Mouse (Mus musculus): ENCODE data around the gene Abca17.

The Abca17 gene

GRCm38 (mm10) chr17:24350926-24351759, at the start of gene Abca17:
TSS of gene Abca17 (minus strand) at chr17:24351068.
- peak; percentile 41 for DNase-seq

DNA sequence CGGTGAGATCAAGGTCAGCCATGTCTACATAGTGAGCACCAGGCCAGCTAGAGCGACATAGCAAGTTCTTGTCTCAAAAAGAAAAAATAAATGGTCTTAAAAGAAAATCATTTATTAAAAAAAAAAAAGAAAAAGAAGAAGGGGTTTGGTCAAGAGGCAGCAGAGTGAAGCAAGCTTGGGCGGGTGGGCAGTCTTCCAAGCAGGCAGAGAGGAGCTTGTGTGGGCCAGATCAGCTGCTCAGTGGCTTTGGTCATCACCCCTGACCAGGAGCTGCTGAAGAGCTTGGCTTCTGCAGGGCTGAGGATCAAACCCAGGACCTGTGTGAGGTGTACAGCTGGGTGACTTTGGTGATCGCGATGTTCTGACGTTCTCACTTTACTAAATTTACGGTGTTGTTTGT, 43.6 kb upstream of the Abca17 start:
- no peak for DNase-seq

DNA sequence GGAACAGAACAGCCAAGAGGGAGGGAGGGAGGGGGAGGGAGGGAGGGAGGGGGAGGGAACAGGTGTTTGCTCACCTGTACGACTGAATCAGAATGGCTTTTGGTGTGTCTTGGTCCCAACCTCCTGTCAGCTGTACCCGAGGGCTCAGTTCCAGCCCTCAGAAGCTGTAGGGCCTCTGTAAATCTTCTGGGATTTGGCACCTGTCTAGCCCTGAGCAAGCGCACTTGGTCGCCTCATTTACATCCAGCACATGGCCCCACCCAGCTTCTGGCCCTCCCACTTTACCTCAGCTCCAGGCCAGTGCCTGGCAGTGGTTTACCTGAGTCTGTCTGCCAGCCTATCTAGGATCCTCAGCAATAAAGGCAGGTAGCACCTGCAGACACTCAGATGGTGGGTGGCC, 42.7 kb upstream of the Abca17 start:
- no peak for DNase-seq

DNA sequence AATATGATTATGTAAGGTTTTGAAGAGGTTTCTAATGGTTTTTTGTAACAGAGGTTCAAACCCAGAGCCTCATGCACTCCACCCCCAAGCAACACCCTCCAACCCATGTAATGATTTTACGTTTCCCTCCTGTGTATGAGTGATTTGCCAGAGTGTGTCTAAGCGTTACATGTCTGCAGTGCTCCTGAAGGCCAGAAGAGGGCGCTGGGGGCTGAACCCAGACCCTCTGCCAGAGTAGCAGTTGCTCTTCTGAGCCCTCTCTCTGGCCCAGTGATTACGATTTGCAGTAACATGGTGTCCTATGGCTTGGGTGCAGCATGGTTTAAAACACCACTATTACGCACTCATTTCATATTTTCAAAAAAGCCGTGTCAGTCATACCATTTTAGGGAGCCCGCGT, 40.3 kb upstream of the Abca17 start:
- DNase-seq = no peak

DNA sequence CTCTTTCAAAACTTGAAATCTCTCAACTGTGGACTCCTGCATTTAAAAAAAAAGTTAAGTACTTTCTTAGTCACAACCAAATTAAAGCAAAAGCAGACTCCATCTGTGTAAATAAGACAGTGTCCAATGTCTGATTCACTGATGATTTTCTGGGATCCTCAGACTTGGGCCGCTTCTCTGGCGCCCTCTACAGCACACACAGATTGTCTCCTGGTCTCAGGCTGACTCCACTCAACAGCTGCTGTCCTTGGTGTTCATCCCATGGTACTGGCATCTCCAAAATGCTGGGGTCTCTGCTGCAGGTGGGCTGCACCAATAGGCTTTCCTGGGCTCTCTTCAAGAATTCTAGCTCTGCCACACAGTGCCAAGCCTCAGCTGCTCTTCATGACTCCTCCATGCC, 39.0 kb upstream of the Abca17 start:
- DNase-seq = peak; percentile 41

- DNase-seq = no peak
Measured at GRCm38 (mm10) chr17:24388711-24389110, 37.8 kb upstream of the Abca17 start.

- DNase-seq = no peak
Measured at GRCm38 (mm10) chr17:24383789-24384188, 32.9 kb upstream of the Abca17 start.

DNA sequence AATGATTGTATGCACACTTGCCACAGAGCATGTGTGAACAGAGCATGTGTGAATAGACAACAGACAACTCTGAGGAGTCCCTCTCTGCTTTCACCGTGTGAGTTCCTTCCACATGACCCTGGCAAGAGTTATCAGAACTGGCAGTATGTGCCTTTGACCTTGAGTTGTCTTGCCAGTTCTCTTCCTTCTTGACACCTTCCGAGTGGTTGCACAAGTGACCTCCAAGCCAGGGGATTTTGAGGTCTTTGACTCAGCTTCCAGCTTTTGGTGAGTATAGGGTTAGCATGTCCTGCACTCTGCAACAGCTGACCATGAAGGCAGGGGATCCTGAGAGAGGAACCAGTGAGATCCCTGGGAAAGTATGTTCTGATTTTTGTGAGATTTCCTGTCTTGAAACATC, 27.6 kb upstream of the Abca17 start:
- DNase-seq = no peak

GRCm38 (mm10) chr17:24375886-24376285, 25.0 kb upstream of the Abca17 start:
- DNase-seq = no peak

- no peak for DNase-seq
Measured at GRCm38 (mm10) chr17:24375094-24375712, 24.3 kb upstream of the Abca17 start.

- DNase-seq = no peak
Measured at GRCm38 (mm10) chr17:24365863-24366262, 15.0 kb upstream of the Abca17 start.

DNA sequence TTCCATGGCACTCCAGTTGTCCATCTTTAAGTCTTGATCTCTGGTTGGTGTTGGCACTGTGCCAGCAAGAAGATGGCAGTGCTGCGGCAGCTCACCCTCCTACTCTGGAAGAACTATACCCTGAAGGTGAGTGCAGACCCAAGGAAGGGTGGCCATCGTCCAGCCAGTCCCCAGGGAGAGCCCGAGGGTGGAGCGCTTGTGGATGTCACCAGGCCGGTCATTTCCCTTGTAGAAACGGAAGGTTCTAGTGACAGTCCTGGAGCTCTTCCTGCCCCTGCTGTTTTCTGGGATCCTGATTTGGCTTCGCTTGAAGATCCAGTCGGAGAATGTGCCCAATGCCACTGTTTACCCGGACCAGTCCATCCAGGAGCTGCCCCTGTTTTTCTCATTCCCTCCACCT, 13.6 kb upstream of the Abca17 start:
- DNase-seq = peak; percentile 42

GRCm38 (mm10) chr17:24362527-24362926, 11.7 kb upstream of the Abca17 start:
- no peak for DNase-seq

DNA sequence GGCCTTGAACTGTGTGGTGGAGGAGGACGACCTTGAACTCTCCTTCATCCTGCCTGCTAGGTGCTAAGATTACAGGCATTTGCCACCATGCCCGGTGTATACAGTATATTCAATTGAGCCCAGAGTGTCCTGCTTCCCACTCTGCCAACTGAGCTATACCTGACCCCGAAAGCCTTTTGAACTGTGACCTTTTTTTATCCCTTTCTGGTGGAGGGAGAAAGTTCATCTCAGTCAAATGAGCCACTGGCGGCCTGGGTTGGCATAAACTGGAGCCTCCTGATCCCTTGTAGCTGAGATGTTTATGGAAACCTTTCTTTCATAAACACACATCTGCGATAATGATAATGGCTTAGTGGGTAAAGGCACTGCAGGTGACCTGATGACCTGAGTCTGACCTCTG, 10.4 kb upstream of the Abca17 start:
- DNase-seq = no peak

- DNase-seq = no peak
Measured at GRCm38 (mm10) chr17:24360841-24361240, 10.0 kb upstream of the Abca17 start.

GRCm38 (mm10) chr17:24359903-24360302, 9.0 kb upstream of the Abca17 start:
- DNase-seq = no peak

DNA sequence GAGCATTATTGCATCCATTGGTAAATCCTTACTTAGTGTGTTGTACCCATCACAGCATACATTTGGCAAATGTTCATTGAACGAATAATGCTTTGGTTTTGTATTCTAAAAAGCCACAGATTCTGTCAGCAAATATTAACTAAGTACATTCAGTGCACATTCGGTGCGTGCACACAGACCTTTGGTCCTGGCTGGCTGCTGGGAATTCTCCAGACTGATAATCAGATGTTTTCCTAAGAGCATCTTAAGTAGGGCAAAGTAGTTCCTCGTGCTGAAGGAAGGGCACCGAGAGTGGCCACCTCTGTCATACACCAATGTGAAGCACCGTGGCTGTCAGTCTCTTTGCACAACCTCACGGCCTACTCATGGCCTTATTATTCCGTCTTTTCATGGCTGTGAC, 8.1 kb upstream of the Abca17 start:
- no peak for DNase-seq

GRCm38 (mm10) chr17:24355284-24355683, 4.4 kb upstream of the Abca17 start:
- no peak for DNase-seq

GRCm38 (mm10) chr17:24353960-24354359, 3.1 kb upstream of the Abca17 start:
- DNase-seq = no peak

DNA sequence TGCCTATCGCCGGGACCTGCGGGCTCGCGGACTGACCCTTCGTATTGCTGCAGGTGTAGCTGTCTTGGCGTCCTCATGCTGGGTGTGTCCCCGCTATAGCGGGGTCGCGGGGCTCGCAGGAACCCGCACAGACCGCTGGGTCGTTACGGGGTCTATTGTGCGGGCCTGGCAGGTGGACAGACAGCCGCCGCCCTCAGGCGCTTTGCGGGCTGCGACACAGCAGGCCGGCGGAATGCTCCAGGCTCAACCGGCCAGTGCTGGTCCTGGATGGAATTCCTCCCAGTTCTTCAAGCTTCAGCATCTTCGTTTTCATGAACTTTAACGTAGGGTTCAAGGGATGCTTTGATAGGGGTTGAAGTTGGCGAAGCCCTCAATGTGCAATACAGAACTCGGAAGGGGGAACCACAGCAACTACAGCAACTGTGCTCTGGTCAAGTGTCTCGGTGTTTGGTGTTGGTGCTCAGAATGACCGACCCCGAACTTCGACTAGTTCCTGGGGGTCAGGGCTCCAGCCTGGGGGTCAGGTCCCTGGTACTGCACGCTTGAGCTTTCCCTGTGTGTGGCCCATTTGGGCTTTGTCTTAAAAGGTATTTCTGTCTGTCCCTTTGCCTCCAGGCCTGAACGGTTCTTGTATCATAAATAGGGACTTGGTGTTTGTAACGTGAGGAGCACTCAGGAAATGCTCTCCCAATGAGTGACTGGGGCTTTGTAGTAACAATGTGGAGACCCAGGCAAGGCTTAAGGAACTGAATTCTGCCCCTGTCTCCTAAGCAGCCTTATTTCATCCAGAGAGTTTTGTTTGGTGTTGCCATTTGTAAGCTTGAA, 1.7 kb upstream of the Abca17 start:
- no peak for DNase-seq

GRCm38 (mm10) chr17:24351760-24352357, 991 bp upstream of the Abca17 start, which contains the start of gene Abca3:
TSS of gene Abca3 (plus strand) at chr17:24351950.
- peak; percentile 98 for DNase-seq

GRCm38 (mm10) chr17:24349176-24349575, 1.7 kb downstream of the Abca17 start:
- DNase-seq = no peak

DNA sequence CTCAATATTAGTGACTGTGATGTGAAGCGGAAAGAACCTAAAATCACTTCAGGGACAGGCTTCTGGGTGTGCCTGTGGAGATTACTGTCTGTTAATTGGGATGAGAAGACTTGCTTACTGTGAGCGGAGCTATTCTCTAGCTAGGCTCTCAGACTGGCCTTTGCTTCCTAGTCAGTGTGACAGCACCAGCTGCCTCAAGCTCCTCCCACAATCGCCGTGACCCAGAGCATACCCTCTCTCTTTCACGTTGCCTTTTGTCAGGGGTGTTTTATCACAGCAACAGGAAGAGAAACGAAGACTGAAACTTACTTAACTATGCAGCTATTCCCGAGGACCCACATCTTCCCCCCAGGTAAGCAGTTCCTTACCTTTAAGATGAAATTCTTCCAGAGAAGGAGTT, 4.0 kb downstream of the Abca17 start:
- DNase-seq = no peak
